10 mouse cellular contexts compared by ENCODE assay signal in genomic region chr13:112417163-112417523, GRCm38 (mm10). TPM values are rescaled to one million over a fixed set of nuclear protein-coding genes. Genes with fewer than 3 reads are reported as not detected.
A peak's percentile ranks its signal among the peaks of the same experiment; 100 is the strongest.
DNase-seq lines count a peak whose midpoint lies in the region; ATAC-seq and TF ChIP-seq lines count a peak whose summit lies in the region.
"Had no signal": no experiment of that assay in that cellular context is flagged by ENCODE, and none has a peak within 500 bp of the region (broad histone marks: within the 10 kb centered on the region; RNA-seq: fewer than 3 reads in every experiment).

No protein-coding gene starts in this region.

- no peaks in the 10 kb centered on the region for H3K27me3 ChIP-seq in heart, embryonic 15.5 days
- H3K27me3 ChIP-seq in thymus, adult 2 months (ENCODE audit: control insufficient read depth, insufficient read depth, low read length): no peaks in the 10 kb centered on the region
- H3K27me3 ChIP-seq: Patski had no signal

- no peak for DNase-seq in heart, postnatal 4 days
- DNase-seq in thymus, adult 2 months: peak; percentile 16
- DNase-seq in thymus, postnatal 36 days: no peak
- peak; percentile 35 for DNase-seq in kidney, postnatal 14 days
- DNase-seq in yolk sac, embryonic 10.5 days (ENCODE audit: low spot score): peak; percentile 55
- DNase-seq in frontal cortex, postnatal 25 days (ENCODE audit: low spot score in 2 of 2): no peak

- no peak overlapping the region for H3K4me2 ChIP-seq in heart, embryonic 15.5 days

- no peak overlapping the region for H3K9ac ChIP-seq in heart, embryonic 15.5 days

- H3K36me3 ChIP-seq in heart, embryonic 15.5 days: no peaks in the 10 kb centered on the region
- no peaks in the 10 kb centered on the region for H3K36me3 ChIP-seq in thymus, adult 2 months (ENCODE audit: control insufficient read depth, insufficient read depth, low read length)

- H3K27ac ChIP-seq in heart, embryonic 15.5 days: peak overlapping the region; percentile 62
- peak overlapping the region; percentile 67; the same call in 1 of the 2 replicates for H3K27ac ChIP-seq in thymus, adult 2 months (ENCODE audit: control insufficient read depth, insufficient read depth, low read length)

- no peak overlapping the region for H3K4me3 ChIP-seq in heart, embryonic 15.5 days
- H3K4me3 ChIP-seq in thymus, adult 2 months (ENCODE audit: control insufficient read depth, insufficient read depth, low read length): no peak overlapping the region

- H3K9me3 ChIP-seq in heart, embryonic 15.5 days (replicated peaks): no peaks in the 10 kb centered on the region

- WGBS in heart, embryonic 15.5 days: 32% methylated on average over 4 of the region's 4 CpGs
- 66% methylated on average over 4 of the region's 4 CpGs for WGBS in thymus, adult 2 months

- no peak for TF ChIP-seq CTCF in thymus, adult 2 months (IDR thresholded peaks at IDR 0.05; ENCODE audit: borderline replicate concordance, control insufficient read depth, extremely low read depth, insufficient read depth, low read length, poor library complexity)

- ATAC-seq in heart, embryonic 15.5 days (replicated peaks; ENCODE audit: insufficient number of reproducible peaks, insufficient read depth, low FRiP score, low read depth): no peak
- no peak for ATAC-seq in megakaryocyte progenitor cell, adult 5-6 weeks (replicated peaks; ENCODE audit: poor library complexity)
- ATAC-seq: forebrain, embryonic 16.5 days; Patski had no signal

- H3K4me1 ChIP-seq in heart, embryonic 15.5 days (replicated peaks): peaks cover 20% of the 10 kb centered on the region
- H3K4me1 ChIP-seq in thymus, adult 2 months (replicated peaks; ENCODE audit: control insufficient read depth, insufficient read depth, low read length): peaks cover 29% of the 10 kb centered on the region

- no peak for TF ChIP-seq POLR2A in thymus, adult 2 months (IDR thresholded peaks at IDR 0.05; ENCODE audit: control insufficient read depth, extremely low read depth, insufficient read depth, low read length, poor library complexity)

RNA-seq across cellular contexts. Expression of gene Il6st, which starts 46.7 kb away (rescaled TPM):
- 40.1 and 47.7 TPM in 2 replicates for polyA plus RNA-seq in heart, embryonic 15.5 days (2015; fragmentation: Nextera tagmentation; extraction: Ambion mirVana)
- total RNA-seq in heart, postnatal 4 days (2021): 100 to 1,000 TPM; 149 to 157 TPM
- 38.1 and 45.8 TPM in 2 replicates for polyA plus RNA-seq in thymus, adult 2 months (2012; rRNA removed)
- total RNA-seq in megakaryocyte progenitor cell, adult 5-6 weeks (2015): 25.0 and 29.8 TPM in 2 replicates
- 27.9 and 32.7 TPM in 2 replicates for total RNA-seq in megakaryocyte progenitor cell, adult 5-6 weeks (2017)

Comparison
In these comparisons a context has a peak if more than half of its experiments do, and no peak if none do; other contexts are left out.
1. DNase-seq: peak in thymus, adult 2 months (single experiment), kidney, postnatal 14 days (single experiment) and yolk sac, embryonic 10.5 days (single experiment); none in heart, postnatal 4 days (single experiment), thymus, postnatal 36 days (0 of 2) and frontal cortex, postnatal 25 days (0 of 2).
2. RNA of gene Il6st, which starts 46.7 kb away (total RNA-seq): 149 to 157 TPM in heart, postnatal 4 days; 25.0 to 32.7 TPM in megakaryocyte progenitor cell, adult 5-6 weeks; every median in the first group is over 4 times any median in the second.